Comparison of ENCODE assay signal across 9 mouse cellular contexts in the genomic region with DNA sequence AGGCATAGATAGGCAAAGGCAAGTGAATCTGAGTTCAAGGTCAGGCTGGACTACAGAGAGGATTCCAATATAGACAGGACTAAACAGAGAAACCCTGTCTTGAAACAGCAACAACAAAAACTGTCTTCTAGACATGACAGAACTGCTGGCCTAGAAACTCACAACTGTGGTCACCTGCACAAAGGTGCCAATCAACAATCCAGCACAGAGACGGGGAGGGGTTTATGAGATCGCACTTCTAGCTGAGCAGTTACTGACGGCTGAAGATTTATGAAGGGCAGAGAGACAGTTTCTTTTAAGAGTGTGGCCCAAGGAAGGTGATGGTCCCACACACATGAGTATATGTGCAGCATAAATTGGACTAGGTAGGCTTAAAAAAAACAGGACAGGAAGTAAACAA. TPM values are rescaled to one million over a fixed set of nuclear protein-coding genes. Genes with fewer than 3 reads are reported as not detected.
DNase-seq lines count a peak whose midpoint lies in the region; ATAC-seq and TF ChIP-seq lines count a peak whose summit lies in the region.
"Had no signal": no experiment of that assay in that cellular context is flagged by ENCODE, and none has a peak within 500 bp of the region (broad histone marks: within the 10 kb centered on the region; RNA-seq: fewer than 3 reads in every experiment).

No protein-coding gene starts in this region.

- no peak overlapping the region for H3K27ac ChIP-seq in layer of hippocampus, adult 2 months
- no peak overlapping the region for H3K27ac ChIP-seq in hindbrain, embryonic 11.5 days (ENCODE audit: low read depth, low read length)
- H3K27ac ChIP-seq in midbrain, embryonic 15.5 days = no peak overlapping the region

- WGBS in hindbrain, embryonic 11.5 days = 80% methylated on average over 3 of the region's 3 CpGs
- WGBS in midbrain, embryonic 15.5 days = 76% methylated on average over 3 of the region's 3 CpGs

- no peak overlapping the region for H3K9ac ChIP-seq in hindbrain, embryonic 11.5 days (ENCODE audit: low read depth, low read length)
- no peak overlapping the region for H3K9ac ChIP-seq in midbrain, embryonic 15.5 days

- H3K4me1 ChIP-seq in hindbrain, embryonic 11.5 days (replicated peaks; ENCODE audit: control insufficient read depth, insufficient read depth, low read length) = no peaks in the 10 kb centered on the region
- peaks cover 15% of the 10 kb centered on the region for H3K4me1 ChIP-seq in midbrain, embryonic 15.5 days

- no peaks in the 10 kb centered on the region for H3K36me3 ChIP-seq in hindbrain, embryonic 11.5 days (ENCODE audit: control insufficient read depth, insufficient read depth, low read length)
- H3K36me3 ChIP-seq in midbrain, embryonic 15.5 days (replicated peaks) = peaks cover 5% of the 10 kb centered on the region

- H3K4me2 ChIP-seq in hindbrain, embryonic 11.5 days (replicated peaks; ENCODE audit: low read depth, low read length) = 0 out of 2 replicates have a peak overlapping the region, but pooled peaks have one; percentile 1
- peak overlapping the region; percentile 63; the same call in 1 of the 2 replicates for H3K4me2 ChIP-seq in midbrain, embryonic 15.5 days

- no peaks in the 10 kb centered on the region for H3K27me3 ChIP-seq in hindbrain, embryonic 11.5 days (ENCODE audit: control insufficient read depth, insufficient read depth, low read length)
- no peaks in the 10 kb centered on the region for H3K27me3 ChIP-seq in midbrain, embryonic 15.5 days (replicated peaks)

- H3K4me3 ChIP-seq in layer of hippocampus, adult 2 months = peak overlapping the region; percentile 85; the same call in 1 of the 2 replicates
- no peak overlapping the region for H3K4me3 ChIP-seq in hindbrain, embryonic 11.5 days (ENCODE audit: low read depth, low read length)
- H3K4me3 ChIP-seq in midbrain, embryonic 15.5 days = 0 out of 2 replicates have a peak overlapping the region, but pooled peaks have one; percentile 1

- TF ChIP-seq CTCF in layer of hippocampus, adult 2 months (conservative IDR thresholded peaks at IDR 0.05) = no peak

- no peak for ATAC-seq in CD4-positive, CD25-positive, alpha-beta regulatory T cell, adult 4 months
- ATAC-seq in hindbrain, embryonic 11.5 days (ENCODE audit: low FRiP score) = no peak
- no peak for ATAC-seq in midbrain, embryonic 15.5 days (replicated peaks)

- no peaks in the 10 kb centered on the region for H3K9me3 ChIP-seq in hindbrain, embryonic 11.5 days (ENCODE audit: control insufficient read depth, low read length)
- no peaks in the 10 kb centered on the region for H3K9me3 ChIP-seq in midbrain, embryonic 15.5 days

- DNase-seq in CD4-positive, CD25-positive, alpha-beta regulatory T cell, adult 2 months (ENCODE audit: low read depth, low spot score) = peak; percentile 38
- DNase-seq in layer of hippocampus, adult 2 months (ENCODE audit: low spot score in 2 of 2) = no peak
- DNase-seq in layer of hippocampus, postnatal 36 days = no peak
- no peak for DNase-seq in hindbrain, embryonic 11.5 days (ENCODE audit: low spot score)
- DNase-seq in ovary, postnatal 36 days (ENCODE audit: low spot score) = no peak
- no peak for DNase-seq in layer of hippocampus, adult 8-10 months (ENCODE audit: low spot score in 2 of 2)
- DNase-seq: gastrocnemius, postnatal 25 days had no signal

RNA-seq across cellular contexts. Expression of gene Lztfl1, which starts 1.2 kb away (rescaled TPM):
- 10 to 100 TPM; 42.1 to 48.2 TPM for polyA plus RNA-seq in CD4-positive, CD25-positive, alpha-beta regulatory T cell, adult 4 months (2017; shearing (Covaris generic))
- total RNA-seq in layer of hippocampus, adult 2 months (2021) = 10 to 100 TPM; 62.4 to 69.3 TPM
- 10 to 100 TPM; 65.1 to 65.5 TPM for total RNA-seq in layer of hippocampus, postnatal 36 days (2021)
- polyA plus RNA-seq in hindbrain, embryonic 11.5 days (2014; fragmentation: Nextera tagmentation; extraction: Ambion mirVana) = 55.0 and 58.6 TPM in 2 replicates
- polyA plus RNA-seq in midbrain, embryonic 15.5 days (2015; fragmentation: Nextera tagmentation; extraction: Ambion mirVana) = 42.8 and 45.2 TPM in 2 replicates
- 10 to 100 TPM; 63.4 to 78.6 (median 74.5) TPM for total RNA-seq in layer of hippocampus, adult 8-10 months (2022)

RNA-seq across cellular contexts. Expression of gene Slc6a20a, which starts 37.6 kb away (rescaled TPM):
- not detected for polyA plus RNA-seq in CD4-positive, CD25-positive, alpha-beta regulatory T cell, adult 4 months (2017; shearing (Covaris generic))
- total RNA-seq in layer of hippocampus, adult 2 months (2021) = 10 to 100 TPM; 11.5 to 15.7 TPM
- 10 to 100 TPM; 10.5 to 16.1 TPM for total RNA-seq in layer of hippocampus, postnatal 36 days (2021)
- polyA plus RNA-seq in hindbrain, embryonic 11.5 days (2014; fragmentation: Nextera tagmentation; extraction: Ambion mirVana) = 0.95 and 1.5 TPM in 2 replicates
- polyA plus RNA-seq in midbrain, embryonic 15.5 days (2015; fragmentation: Nextera tagmentation; extraction: Ambion mirVana) = 14.6 and 18.1 TPM in 2 replicates
- 10 to 100 TPM; 15.8 to 21.6 (median 18.3) TPM for total RNA-seq in layer of hippocampus, adult 8-10 months (2022)
- total RNA-seq: gastrocnemius, postnatal 25 days had no signal

RNA-seq across cellular contexts. Expression of gene Ccr9, which starts 38.1 kb away (rescaled TPM):
- polyA plus RNA-seq in CD4-positive, CD25-positive, alpha-beta regulatory T cell, adult 4 months (2017; shearing (Covaris generic)) = 10 to 100 TPM; 28.0 to 36.1 TPM
- under 1 TPM in 1 of 2 experiments, not detected in 1; 0.15 TPM for total RNA-seq in layer of hippocampus, adult 2 months (2021)
- total RNA-seq in layer of hippocampus, postnatal 36 days (2021) = under 1 TPM; 0.23 to 0.32 TPM
- 0.06 and 0.09 TPM in 2 replicates for polyA plus RNA-seq in hindbrain, embryonic 11.5 days (2014; fragmentation: Nextera tagmentation; extraction: Ambion mirVana)
- 0.51 and 0.59 TPM in 2 replicates for polyA plus RNA-seq in midbrain, embryonic 15.5 days (2015; fragmentation: Nextera tagmentation; extraction: Ambion mirVana)
- total RNA-seq in layer of hippocampus, adult 8-10 months (2022) = under 1 TPM; 0.08 to 0.23 (median 0.18) TPM
